Mouse (Mus musculus): ENCODE measurements around the gene Ccdc70.
"Not testable (repeated sequence)": the region's sequence is repeated elsewhere in the genome, so short reads cannot be mapped to it uniquely, and the experiment has no call there.

Gene Ccdc70

DNA sequence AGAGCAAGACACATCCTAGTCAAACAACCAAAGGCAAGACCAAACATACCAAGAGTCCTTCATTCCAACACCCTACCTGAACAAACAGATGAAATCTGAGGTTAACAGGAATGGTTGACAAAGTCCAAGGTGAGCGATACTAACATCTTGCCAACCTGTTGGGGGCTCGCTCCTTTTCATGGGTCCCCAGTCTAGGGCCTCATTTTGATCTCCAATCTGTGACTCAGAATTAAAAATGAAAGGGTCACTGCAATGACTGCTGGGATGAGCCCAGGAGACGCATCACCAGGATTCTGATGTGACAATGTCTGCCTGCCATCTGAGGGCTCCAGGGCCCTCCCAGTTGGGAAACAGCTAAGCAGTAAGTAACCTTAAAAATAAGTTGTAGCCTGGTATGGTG lies at the start of gene Ccdc70:
Ccdc70 (plus strand) TSS at position 301 of the 400 bp plus-strand sequence.
- no peak for DNase-seq (ENCODE audit: low spot score in 2 of 2)

DNA sequence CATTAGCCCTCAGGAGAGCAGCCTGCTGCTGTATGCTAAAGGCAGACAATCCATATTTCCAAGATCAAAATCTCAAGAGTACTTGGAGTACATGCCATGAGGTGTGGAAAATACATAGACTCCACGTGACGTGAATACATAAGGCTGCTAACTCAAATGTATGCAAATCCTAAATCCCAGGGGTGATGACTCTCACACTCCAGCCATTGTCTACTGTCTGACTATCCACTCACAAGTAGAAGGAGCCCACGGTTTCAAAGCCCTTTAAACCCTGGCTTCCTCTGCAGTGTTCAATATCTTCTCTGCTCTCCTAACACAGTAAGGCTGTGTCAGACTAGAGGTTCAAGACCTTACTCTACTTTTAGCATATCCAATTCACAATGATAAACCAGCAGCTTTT lies 38.8 kb upstream of the Ccdc70 start:
- DNase-seq (ENCODE audit: low spot score in 2 of 2) = not testable (repeated sequence)

DNA sequence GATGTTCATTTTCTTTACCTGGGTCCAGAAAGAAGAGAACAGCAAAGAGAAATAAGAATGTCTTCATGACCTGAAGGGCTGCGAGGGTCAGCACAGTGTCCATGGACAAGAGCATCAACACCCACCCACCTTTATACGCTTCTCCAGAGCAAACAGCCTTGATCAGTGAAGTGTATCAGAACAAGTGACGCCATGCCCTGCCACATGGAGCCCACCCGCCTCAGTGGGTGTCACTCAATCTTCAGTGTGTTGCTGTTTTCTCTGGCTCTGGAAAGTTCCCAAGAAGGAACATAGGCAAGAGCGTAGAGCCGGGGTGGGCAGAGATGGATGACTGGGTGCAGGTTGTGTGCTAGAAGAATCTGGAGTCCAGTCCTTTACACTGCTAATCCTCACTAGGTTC lies 37.0 kb upstream of the Ccdc70 start, which contains the start of gene Defb15:
Defb15 (minus strand) TSS at position 101 of the 400 bp plus-strand sequence.
- no peak for DNase-seq (ENCODE audit: low spot score in 2 of 2)

DNA sequence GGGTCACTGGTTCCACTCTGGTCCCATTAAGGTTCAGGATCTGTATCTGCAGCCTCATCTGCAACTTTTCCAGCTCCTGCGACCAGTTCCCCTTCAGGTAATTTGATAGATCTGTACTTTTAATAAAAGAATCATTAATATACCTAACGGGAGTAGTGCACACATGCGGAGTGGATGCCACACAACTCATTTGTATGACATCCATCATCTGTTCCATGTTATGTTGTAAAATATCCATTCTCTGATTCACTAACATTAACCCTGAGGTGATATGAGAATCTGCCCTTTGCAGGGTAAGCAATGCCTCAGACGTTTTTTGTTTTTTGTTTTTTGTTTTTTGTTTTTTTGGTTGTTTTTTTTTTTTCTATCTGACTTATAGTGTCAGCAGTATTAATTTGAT lies 31.5 kb upstream of the Ccdc70 start, which contains the start of gene Defb35:
Defb35 (plus strand) TSS at position 301 of the 400 bp plus-strand sequence.
- not testable (repeated sequence) for DNase-seq (ENCODE audit: low spot score in 2 of 2)

DNA sequence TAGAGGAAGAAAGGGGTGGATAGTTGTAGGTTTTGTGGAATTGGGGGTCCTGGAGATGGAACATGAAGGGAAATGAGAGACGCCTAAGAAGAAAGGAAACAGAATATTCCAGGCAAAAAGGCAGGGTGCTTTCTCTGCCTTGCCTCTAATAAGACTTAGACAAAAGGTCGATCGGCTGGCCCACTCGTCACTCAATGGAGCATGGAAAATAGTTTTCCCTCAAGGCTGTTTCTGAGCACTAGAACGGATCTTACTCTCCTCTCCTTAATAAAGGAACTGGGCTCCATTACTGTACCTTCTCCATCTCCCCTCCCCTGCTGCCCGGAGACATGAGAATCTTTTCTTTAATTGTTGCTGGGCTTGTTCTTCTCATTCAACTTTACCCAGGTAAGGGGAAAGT lies 23.1 kb upstream of the Ccdc70 start, which contains the start of gene Defb13:
Defb13 (plus strand) TSS at position 301 of the 400 bp plus-strand sequence.
- DNase-seq (ENCODE audit: low spot score in 2 of 2) = no peak

DNA sequence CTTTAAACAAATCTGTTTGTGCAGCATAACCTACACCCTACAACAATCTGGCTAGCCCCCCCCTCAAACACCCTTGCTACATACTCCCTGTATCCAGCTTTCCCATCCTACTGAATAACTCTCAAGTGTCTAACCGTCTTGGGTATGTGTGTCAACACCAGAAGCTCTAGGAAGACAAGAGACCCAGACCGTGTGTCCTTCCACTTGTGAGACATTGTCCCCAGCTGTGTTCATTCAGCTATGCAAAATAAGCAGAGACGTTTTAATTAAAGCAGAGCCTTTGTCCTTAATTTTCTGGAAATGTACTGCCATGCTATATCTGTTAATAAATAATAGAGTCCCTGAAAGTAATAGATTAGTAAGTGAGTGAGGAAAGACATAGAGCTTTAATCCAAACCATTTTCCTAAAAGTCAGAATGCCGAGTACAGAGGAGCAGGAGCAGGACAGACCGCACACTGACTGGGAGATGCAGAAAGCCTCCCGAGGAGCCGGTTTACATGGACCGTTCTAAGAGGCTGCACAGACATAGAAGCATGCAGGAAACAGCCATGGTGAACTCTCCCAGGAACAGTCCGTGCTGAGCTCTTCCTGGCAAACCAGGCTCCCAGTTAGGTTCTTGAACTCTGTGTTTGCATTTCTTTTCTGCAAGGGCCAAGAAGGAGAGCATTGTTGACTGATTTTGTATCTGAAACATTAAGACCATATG lies 22.1 kb upstream of the Ccdc70 start:
- no peak for DNase-seq (ENCODE audit: low spot score in 2 of 2)

DNA sequence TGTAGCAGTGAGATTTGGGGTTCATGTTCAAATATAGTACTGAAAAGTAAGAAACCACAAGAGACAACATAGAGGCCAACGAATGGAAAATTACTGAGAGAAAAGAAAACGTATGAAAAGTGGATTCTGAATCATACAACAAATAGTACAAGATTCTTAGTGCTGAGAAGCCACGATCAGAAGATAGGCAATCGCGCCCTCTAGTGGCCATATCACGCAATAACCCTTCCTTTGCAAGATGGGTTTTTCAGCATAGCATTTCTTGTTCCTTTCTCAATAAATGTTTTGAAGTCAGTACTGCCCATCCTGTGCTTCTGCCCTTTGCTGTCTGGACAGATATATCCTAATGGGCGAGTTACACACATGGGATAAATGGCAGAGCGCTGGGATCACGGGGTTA lies 14.3 kb upstream of the Ccdc70 start:
- DNase-seq (ENCODE audit: low spot score in 2 of 2) = peak; percentile 58 to 69

DNA sequence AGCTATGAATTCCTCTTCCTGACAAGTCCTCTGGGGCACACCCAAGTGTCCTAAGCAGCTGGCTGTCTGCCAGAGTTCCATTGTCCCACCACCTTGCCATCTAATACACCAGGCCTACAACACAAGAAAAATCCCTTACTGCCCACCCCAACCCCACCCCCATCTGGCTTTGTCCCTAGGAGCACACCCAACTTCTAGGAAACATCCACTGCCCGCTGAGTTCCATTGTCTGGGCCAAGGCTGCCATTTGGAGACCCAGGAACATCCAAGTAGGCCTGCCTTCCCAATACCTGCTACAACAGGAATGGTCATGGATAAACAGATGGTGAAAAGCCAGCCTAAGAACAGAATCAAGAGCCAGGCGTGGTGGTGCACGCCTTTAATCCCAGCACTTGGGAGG lies 13.2 kb upstream of the Ccdc70 start:
- no peak for DNase-seq (ENCODE audit: low spot score in 2 of 2)

DNA sequence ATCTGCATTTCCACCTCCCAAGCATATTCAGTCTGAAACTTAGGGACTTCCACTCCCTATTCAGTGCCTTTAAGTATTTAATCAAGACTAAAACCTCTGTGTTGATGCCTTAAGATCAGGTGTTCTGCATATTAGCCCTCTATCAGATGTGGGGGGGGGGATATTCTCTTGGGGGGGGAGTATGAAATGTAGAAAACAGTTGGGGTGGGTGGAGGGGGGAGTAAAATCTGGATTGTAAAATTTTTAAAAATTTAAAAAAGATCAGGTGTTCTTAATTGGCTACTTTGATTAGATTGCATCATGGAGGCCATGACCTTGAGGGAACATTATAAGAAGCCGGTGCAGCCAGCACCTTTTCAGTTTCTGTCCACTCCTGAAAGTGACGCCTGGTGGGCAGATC lies 11.2 kb upstream of the Ccdc70 start, which contains the start of gene Fam90a1a:
Fam90a1a (plus strand) TSS at position 301 of the 400 bp plus-strand sequence.
- no peak for DNase-seq (ENCODE audit: low spot score in 2 of 2)

DNA sequence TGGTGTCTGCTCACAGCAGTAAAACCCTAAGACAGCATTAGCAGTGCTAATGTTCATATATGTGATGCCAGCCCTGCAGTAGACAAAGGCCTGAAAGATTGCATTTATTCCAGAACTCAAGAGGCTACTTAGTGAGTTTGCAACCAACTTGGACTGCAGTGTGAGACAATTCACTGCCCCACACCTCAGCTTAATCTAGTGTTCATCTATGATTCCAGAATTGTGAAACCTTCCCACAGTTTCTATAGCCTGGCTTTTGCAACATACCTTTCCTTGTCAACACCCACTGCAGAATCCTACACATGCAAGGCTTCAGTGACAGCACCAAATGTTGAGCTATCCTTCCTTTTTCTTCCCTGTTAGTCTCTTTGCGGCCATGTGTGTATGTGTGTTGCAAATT lies 2.9 kb upstream of the Ccdc70 start:
- no peak for DNase-seq (ENCODE audit: low spot score in 2 of 2)

DNA sequence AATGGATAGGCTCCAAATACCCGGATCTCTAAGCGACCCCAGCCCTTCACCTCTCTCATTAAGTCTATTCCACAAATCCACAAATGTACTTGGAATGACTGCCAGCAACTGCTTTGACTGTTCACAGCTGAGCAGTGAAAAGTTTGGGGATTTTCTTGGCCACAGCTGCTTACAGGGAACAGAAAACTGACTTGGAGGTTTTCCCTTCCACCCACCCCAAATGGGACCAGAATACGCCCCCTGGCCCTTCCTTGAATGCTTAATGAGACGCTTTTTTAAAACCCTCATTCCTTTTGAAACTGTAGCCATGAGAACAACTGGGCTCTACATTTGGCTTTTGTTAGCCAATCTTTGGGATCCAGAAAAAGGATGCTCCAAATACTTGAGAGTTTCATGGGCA lies 8.6 kb downstream of the Ccdc70 start:
- DNase-seq (ENCODE audit: low spot score in 2 of 2) = peak; percentile 15 to 18

DNA sequence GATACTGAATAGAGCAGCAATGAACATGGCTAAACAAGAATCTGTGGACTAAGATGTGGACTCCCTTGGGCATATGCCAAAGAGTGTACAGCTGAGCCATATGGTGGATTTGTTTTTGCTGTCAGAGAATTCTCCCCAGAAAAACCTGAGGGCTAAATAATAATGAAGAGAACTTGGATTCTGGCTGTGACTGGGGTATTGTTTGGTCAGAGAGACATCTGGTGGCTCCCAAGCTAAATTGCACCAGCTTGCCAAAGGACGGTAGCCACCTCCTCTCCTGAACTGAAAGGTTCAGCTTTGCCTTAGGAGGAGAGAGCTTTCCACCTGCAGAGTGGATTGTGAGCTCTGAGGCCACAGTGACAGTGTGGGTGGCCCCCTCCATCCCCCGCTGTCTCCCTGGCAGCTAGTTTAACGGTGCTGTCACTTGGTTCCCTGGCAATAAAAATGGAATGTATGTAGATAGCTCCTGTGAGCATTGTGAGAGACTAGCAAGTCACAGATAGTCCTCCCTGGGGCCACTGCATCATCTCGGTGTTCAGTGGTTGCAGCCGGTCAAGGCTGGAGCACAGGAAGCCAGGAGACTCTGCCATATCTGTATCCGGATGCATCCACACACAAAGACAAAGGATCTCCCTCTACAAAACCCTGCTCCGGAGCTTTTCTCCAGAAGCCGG lies 12.2 kb downstream of the Ccdc70 start:
- peak; percentile 52 to 53 for DNase-seq (ENCODE audit: low spot score in 2 of 2)

DNA sequence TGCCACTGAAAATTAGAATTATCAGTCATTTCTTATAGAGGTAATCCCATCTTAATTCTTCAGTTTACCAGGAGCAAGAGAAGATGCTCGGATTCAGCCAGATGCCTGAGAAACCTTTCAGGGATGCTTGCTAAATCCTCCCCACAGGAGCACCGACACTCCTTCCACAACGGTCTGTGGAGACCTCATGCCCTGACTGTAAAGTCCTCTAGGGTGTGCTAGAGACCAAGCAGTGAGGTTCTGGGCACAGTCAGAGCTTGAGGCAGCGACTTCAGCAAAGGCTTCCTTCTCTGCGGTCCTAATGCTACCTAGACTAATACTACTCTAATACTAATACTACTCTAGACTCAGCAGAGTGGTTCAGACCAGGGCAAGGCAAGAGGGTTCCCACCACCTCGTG lies 22.6 kb downstream of the Ccdc70 start:
- DNase-seq (ENCODE audit: low spot score in 2 of 2) = peak; percentile 59 to 78

DNA sequence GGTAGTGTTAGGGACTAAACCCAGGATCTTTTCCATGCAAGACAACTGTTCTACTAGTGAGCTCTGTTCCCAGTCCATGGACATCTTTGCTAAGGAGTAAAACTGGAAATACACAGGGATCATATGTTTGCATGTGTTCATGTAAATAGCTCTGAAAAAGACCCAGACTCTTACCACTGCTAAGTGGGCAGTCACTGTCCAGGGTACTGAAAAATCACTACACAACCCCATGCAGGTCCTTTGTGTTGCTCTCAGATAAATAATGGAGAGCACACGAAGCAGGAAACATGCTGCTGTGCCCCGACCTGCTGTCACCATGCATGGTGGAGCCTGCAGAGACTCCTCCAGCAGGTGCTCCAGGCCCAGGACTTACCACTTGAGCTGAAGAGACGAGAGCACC lies 25.6 kb downstream of the Ccdc70 start:
- no peak for DNase-seq (ENCODE audit: low spot score in 2 of 2)

DNA sequence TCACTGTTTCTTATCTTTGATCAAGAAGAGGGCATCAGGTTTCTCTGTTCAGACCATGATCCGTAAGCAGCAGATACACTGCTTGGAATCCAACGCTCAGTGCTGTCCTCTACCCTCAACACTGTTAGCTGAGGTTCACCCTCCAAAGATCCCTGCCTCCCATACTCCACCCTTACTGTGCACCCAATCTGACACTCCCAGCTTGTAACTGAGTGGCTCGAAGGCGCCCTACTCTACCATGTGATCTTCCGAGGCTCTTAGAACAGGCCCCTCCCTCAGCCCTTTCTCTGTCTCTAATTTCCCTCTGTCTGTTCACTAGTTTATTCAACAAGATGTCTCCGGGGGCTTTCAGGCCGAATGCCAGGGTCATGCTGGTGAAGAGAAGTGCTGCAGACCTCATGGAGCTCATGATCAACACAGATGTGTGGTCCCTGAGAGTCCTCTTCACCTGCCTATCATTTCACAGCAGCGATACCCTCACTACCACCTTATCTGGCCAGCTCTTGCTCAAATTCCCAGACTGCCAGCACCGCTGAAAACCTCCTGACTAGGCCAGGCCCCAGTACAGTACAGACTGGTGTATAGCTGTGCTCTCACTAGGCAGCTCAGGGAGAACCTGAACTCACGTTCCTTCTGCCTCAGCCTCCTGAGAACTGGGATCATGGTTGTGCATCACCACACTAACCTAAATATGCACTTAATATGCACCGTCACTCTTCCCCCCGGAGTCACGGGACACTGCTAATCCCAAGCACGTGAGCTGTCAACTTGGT lies 35.4 kb downstream of the Ccdc70 start:
- no peak for DNase-seq (ENCODE audit: low spot score in 2 of 2)

DNA sequence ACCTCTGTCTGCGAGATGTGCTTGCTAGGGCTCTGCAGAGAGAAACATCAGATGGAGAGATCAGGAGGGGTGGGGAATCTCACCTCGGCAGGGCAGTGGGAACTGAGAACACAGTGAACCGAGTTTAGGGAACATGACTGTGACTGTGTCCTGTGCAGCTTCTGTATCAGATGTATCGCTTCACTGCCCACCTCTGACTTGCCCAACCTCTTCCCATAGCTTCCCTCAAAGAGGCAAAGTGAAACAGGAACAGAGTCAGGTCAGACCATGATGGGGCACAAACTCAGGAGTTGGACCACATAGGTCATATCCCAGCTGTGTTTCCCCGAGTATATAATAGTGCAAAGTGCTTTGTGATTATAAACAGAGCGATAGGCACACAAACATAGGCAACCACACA lies 36.8 kb downstream of the Ccdc70 start:
- no peak for DNase-seq (ENCODE audit: low spot score in 2 of 2)

DNA sequence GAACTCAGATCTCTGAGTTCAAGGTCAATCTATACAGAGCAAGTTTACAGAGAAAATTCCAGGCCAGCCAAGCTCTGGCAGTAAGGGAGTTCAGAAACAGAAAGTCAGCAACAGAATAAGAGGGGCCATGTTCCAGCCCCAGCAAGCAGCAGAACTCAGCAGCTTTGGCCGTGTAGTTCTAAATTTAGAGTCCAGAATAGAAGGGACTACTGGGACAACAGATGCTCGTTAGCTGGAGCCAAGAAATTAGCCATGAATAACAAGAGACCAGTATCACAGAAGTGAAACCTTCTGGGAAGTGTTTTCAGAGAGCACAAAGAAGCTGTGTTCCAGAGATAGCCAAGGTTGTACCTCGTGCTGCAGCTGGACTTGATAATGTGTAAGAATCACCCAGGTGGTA lies 39.8 kb downstream of the Ccdc70 start:
- DNase-seq (ENCODE audit: low spot score in 2 of 2) = no peak

DNA sequence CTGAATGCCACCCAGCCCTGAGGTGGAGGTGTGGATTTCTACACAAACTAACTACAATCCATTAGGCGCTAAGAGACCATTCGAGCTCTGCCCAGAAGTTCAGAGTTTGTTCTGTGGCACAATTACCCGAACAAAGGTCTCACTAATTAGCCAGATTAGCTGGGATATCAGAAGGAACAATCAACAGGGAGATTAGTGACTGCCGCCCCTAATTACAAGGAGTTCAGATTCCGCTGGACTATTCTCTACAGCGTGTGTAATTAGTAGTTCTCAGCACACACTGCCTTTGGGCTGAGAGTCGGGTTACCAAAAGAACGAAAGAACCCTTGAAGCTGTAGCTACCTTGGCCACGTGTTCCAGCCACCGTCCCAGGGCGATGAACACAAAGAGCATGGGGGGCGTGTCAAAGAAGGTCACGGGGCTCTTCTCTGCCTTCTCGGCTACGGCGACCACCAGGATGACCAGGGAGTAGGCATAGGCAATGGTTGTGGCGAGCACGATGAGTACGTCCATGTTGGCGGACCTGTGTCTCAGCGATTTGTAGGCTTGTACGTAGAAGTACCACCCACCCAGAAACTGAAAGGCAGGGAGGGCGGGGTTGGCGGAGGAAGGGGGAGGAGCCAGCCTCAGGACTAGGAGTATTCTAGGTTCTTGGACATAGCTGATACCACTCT lies 43.6 kb downstream of the Ccdc70 start:
- DNase-seq (ENCODE audit: low spot score in 2 of 2) = no peak

DNA sequence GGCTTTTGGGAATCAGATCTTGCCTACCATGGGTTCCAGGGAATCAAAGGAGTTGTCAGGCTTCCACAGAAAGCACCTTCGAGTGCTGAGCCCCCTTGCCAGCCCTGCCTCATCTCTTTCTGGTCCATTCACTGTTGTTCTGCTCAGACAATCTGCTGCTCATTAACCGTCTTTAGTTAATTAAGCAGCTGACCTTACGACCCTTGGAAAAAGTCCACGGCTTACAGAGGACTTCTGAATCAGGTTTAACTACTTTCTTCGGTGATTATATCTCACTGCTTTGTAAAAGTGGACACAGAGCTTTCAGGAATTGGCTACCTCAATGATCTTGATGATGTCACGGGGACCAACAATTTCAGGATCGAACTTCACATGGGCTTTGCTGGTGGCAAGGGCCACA lies 48.2 kb downstream of the Ccdc70 start:
- DNase-seq (ENCODE audit: low spot score in 2 of 2) = no peak

DNA sequence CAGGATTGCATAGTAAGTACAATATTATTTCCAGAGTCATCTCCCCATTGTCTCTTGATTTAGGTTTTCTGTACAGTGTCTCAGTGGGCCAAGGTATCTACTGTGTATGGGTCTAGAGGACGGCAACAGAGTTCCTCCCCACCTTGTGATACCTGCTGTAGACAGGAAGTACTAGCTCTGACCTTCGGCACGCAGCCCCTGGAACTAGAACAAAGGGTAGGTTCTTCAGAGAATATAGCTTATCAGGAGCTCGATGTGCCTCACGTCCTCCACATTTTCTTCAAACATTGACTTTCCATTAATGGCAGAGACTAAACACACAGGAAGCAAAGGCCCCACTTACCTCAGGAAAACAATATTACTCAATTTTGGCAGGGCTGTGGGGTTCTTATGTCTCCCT lies 49.9 kb downstream of the Ccdc70 start:
- DNase-seq (ENCODE audit: low spot score in 2 of 2) = no peak

DNA sequence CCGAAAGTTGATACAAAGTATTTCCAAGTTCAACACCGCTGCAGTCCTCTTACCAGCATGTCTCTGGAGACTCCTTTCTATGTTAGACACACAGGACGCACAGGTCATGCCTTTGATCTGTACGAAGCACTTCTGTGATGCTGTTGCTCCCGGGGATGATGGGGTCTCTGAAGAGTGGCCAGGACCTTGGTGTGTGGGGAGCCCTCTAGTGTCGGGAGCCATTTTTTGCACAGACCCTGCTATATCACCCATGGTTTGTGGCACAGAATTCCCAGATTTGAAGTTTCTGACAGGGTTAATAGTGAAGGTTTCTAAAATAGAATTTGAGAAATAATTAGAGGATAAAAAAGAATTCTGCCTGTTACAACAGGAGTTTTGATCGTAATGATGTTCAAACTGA lies 52.7 kb downstream of the Ccdc70 start:
- DNase-seq (ENCODE audit: low spot score in 2 of 2) = no peak

Data from right cerebral cortex, adult 2 months (tissue).